Mouse (Mus musculus) ES-Bruce4 (cell line): ENCODE measurements around the gene Diras1. TPM values are rescaled to one million over a fixed set of nuclear protein-coding genes. Genes with fewer than 3 reads are reported as not detected.
"Not testable (repeated sequence)": the region's sequence is repeated elsewhere in the genome, so short reads cannot be mapped to it uniquely, and the experiment has no call there.

Experiments
- H3K27ac ChIP-seq: 2 replicates; pipeline ENCODE4 v1.5.1; 2012; ENCODE audit warnings: low read length, inconsistent platforms; ENCODE audit not compliant: insufficient read depth
- H3K27me3 ChIP-seq: 2 replicates; pipeline ENCODE4 v1.6.1; 2012; ENCODE audit warnings: mild to moderate bottlenecking, low read length, inconsistent platforms; ENCODE audit not compliant: control insufficient read depth, poor library complexity, insufficient read depth, severe bottlenecking
- H3K36me3 ChIP-seq: 2 replicates; pipeline ENCODE4 v1.6.1; 2012; ENCODE audit warnings: inconsistent platforms, mild to moderate bottlenecking, low read length, moderate library complexity; ENCODE audit not compliant: control insufficient read depth, poor library complexity, insufficient read depth, severe bottlenecking
- H3K4me1 ChIP-seq: one replicate; pipeline ENCODE4 v1.8.1; 2011; ENCODE audit warnings: low read length; ENCODE audit not compliant: control insufficient read depth, insufficient read depth
- H3K4me3 ChIP-seq: 2 replicates; pipeline ENCODE4 v1.5.1; 2011; ENCODE audit warnings: low read depth, mild to moderate bottlenecking, low read length
- H3K9ac ChIP-seq: 2 replicates; pipeline ENCODE4 v1.6.1; 2012; ENCODE audit warnings: low read depth, mild to moderate bottlenecking, inconsistent platforms; ENCODE audit not compliant: poor library complexity, severe bottlenecking
- H3K9me3 ChIP-seq: replicated peaks from 2 replicates; pipeline ENCODE4 v1.6.1; 2012; ENCODE audit warnings: mild to moderate bottlenecking, low read length, inconsistent platforms; ENCODE audit not compliant: control insufficient read depth, poor library complexity, insufficient read depth, severe bottlenecking
- CTCF ChIP-seq: IDR thresholded peaks from one replicate; pipeline ENCODE4 v1.8.1; 2011; ENCODE audit warnings: low read depth, low read length
- EP300 ChIP-seq: IDR thresholded peaks from 2 replicates; pipeline ENCODE4 v1.6.1; 2011; ENCODE audit warnings: low read depth, low read length; ENCODE audit not compliant: insufficient read depth
- POLR2A ChIP-seq: IDR thresholded peaks from one replicate; pipeline ENCODE4 v1.8.1; 2011; ENCODE audit warnings: low read length; ENCODE audit not compliant: insufficient read depth
- polyA plus RNA-seq: library from polyadenylated mRNA; stranded (reverse); fragments of >200 nt; gene quantifications from 2 replicates; pipeline ENCODE4 v1.2.4, GENCODE M21; 2011; ENCODE audit warnings: low read depth; ENCODE audit not compliant: missing spikeins, insufficient read depth, insufficient read length

The Diras1 gene
- polyA plus RNA-seq, 1 experiment = 0.27 TPM

- peaks cover 2% of the 10 kb centered on the region for H3K4me1 ChIP-seq
- H3K9me3 ChIP-seq = no peaks in the 10 kb centered on the region
- H3K36me3 ChIP-seq = no peaks in the 10 kb centered on the region
- H3K4me3 ChIP-seq = no peak overlapping the region
- no peak overlapping the region for H3K9ac ChIP-seq
- no peak for TF ChIP-seq POLR2A
- TF ChIP-seq EP300 = no peak
- no peak for TF ChIP-seq CTCF
- H3K27me3 ChIP-seq = no peaks in the 10 kb centered on the region
- H3K27ac ChIP-seq = 0 out of 2 replicates have a peak overlapping the region, but pooled peaks have one; percentile 13
Measured at GRCm38 (mm10) chr10:81062710-81063109, 37.2 kb upstream of the Diras1 start.

DNA sequence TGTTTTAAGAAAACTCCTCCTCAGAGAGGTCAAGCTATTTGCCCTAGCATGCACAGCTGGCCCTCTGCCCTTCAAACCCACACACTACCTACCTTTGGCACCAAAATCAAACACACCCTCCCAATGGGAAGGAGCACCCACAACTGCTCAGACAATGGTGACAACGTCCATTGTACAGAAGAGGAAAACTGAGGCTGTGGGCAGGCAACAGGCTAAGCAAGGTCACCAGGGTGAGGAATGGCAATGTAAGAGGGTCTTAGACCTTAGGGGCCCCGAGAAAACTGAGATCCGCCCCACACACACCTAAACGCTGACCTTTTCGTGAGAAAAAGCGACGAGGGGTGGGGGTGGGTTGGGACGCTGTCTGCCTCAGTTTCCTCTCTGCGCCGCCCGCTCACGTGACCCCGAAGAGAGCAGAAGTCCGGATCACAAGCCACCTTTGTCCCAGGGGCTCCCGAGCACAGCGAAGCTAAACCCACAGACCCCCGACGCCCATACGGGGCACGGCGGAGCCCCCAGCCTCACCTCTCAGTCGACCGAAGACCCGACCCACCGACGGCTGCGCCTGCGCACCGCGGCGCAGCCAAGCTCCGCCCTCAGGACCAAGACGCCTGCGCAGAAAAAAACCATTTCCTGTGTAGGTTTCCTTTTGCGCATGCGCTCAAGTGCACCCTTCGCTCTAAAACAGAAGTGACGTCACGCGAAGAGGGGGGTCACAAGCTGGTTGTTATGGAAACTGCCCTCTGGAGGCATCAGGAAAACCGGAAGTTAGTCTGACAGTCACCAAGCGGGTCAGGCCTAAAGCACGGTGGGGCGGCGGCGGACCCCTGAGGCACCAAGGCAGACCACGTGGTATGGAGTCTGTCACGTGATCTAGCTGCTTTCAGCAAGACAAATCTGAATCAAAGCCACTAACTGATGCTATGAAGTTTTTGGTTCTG lies 34.4 kb upstream of the Diras1 start, which contains the start of gene Sgta:
TSS of gene Sgta (minus strand) at position 579 of the 941 bp plus-strand sequence.
- Histone ChIP-seq H3K4me1 (peaks cover 2% of the 10 kb centered on the region), H3K36me3 (no peaks in the 10 kb centered on the region), H3K27ac (peak within 1 kb of the TSS; percentile 7; the same call in 1 of the 2 replicates), H3K27me3 (no peaks in the 10 kb centered on the region), H3K4me3 (peak within 1 kb of the TSS; percentile 96), H3K9me3 (no peaks in the 10 kb centered on the region), H3K9ac (peak within 1 kb of the TSS; percentile 91)
- TF ChIP-seq EP300 = 0 out of 2 replicates have a peak, but pooled peaks have one; percentile 55
- TF ChIP-seq CTCF = no peak
- TF ChIP-seq POLR2A = peak; percentile 75

- H3K9ac ChIP-seq = peak overlapping the region; percentile 91; the same call in 1 of the 2 replicates
Measured at GRCm38 (mm10) chr10:81058896-81059295, 33.4 kb upstream of the Diras1 start.

GRCm38 (mm10) chr10:81057406-81058130 lies 32.1 kb upstream of the Diras1 start:
- Histone ChIP-seq H3K4me3 (no peak overlapping the region), H3K4me1 (peaks cover 2% of the 10 kb centered on the region), H3K9me3 (no peaks in the 10 kb centered on the region), H3K36me3 (no peaks in the 10 kb centered on the region), H3K27me3 (no peaks in the 10 kb centered on the region), H3K27ac (no peak overlapping the region), H3K9ac (no peak overlapping the region)
- TF ChIP-seq EP300 (no peak), CTCF (no peak), POLR2A (no peak)

More at GRCm38 (mm10) chr10:81058896-81059295, 33.4 kb upstream of the Diras1 start:
- peaks cover 2% of the 10 kb centered on the region for H3K4me1 ChIP-seq
- no peaks in the 10 kb centered on the region for H3K36me3 ChIP-seq
- no peaks in the 10 kb centered on the region for H3K9me3 ChIP-seq
- peak overlapping the region; percentile 96 for H3K4me3 ChIP-seq
- H3K27me3 ChIP-seq = no peaks in the 10 kb centered on the region
- H3K27ac ChIP-seq = no peak overlapping the region
- TF ChIP-seq POLR2A (no peak), CTCF (no peak), EP300 (no peak)

- not testable (repeated sequence) for H3K9ac ChIP-seq, H3K4me3 ChIP-seq, H3K27me3 ChIP-seq, H3K36me3 ChIP-seq, H3K4me1 ChIP-seq, H3K27ac ChIP-seq, H3K9me3 ChIP-seq
Measured at GRCm38 (mm10) chr10:81055802-81056340, 30.4 kb upstream of the Diras1 start.
